In genomic region chr2:180513835-180514234, GRCm38 (mm10) we compare ENCODE assay signal across 22 mouse cellular contexts. TPM values are rescaled to one million over a fixed set of nuclear protein-coding genes. Genes with fewer than 3 reads are reported as not detected.
"Had no signal": no experiment of that assay in that cellular context is flagged by ENCODE, and none has a peak within 500 bp of the region (broad histone marks: within the 10 kb centered on the region; RNA-seq: fewer than 3 reads in every experiment).

No protein-coding gene starts in this region.

- H3K9me3 ChIP-seq: lung, embryonic 15.5 days; megakaryocyte, embryonic 14.5 days; midbrain, embryonic 13.5 days; midbrain, embryonic 15.5 days; neural tube, embryonic 12.5 days; stomach, embryonic 15.5 days had no signal

- H3K27me3 ChIP-seq: lung, embryonic 15.5 days; neural tube, embryonic 12.5 days; stomach, embryonic 15.5 days had no signal

- H3K36me3 ChIP-seq: lung, embryonic 15.5 days; midbrain, embryonic 13.5 days; midbrain, embryonic 15.5 days; neural tube, embryonic 12.5 days; stomach, embryonic 15.5 days had no signal

- ATAC-seq: liver, postnatal 0 days; lung, postnatal 0 days; midbrain, embryonic 13.5 days; midbrain, embryonic 15.5 days had no signal

- H3K9ac ChIP-seq: liver, postnatal 0 days; lung, embryonic 15.5 days; midbrain, embryonic 13.5 days; midbrain, embryonic 15.5 days; neural tube, embryonic 12.5 days; stomach, embryonic 15.5 days had no signal

- DNase-seq: liver, postnatal 0 days; lung, adult 2 months; lung, postnatal 14 days; lung, postnatal 36 days; right cerebral cortex, postnatal 14 days; thymus, adult 18-20 months; thymus, postnatal 14 days; thymus, postnatal 36 days had no signal

- H3K4me2 ChIP-seq: lung, embryonic 15.5 days; midbrain, embryonic 11.5 days; midbrain, embryonic 13.5 days; midbrain, embryonic 15.5 days; neural tube, embryonic 12.5 days; stomach, embryonic 15.5 days had no signal

- H3K4me3 ChIP-seq: lung, embryonic 15.5 days; megakaryocyte, embryonic 14.5 days; midbrain, embryonic 13.5 days; midbrain, embryonic 15.5 days; neural tube, embryonic 12.5 days; stomach, embryonic 15.5 days had no signal

- H3K27ac ChIP-seq: lung, embryonic 15.5 days; macrophage; midbrain, embryonic 13.5 days; midbrain, embryonic 15.5 days; neural tube, embryonic 12.5 days; stomach, embryonic 15.5 days; stomach, postnatal 0 days had no signal

RNA-seq across cellular contexts. Expression of gene Ntsr1, which starts 14.1 kb away (rescaled TPM):
- total RNA-seq: megakaryocyte progenitor cell, adult 5-6 weeks; monocyte, adult 5-6 weeks; neutrophil, adult 5-6 weeks had no signal
- polyA plus RNA-seq: liver, postnatal 0 days; lung, adult 2 months; macrophage; spleen, adult 2 months had no signal
